Mouse (Mus musculus): ENCODE results near the gene 1700123K08Rik.
"Not testable (repeated sequence)": the region's sequence is repeated elsewhere in the genome, so short reads cannot be mapped to it uniquely, and the experiment has no call there.

Gene 1700123K08Rik

DNA sequence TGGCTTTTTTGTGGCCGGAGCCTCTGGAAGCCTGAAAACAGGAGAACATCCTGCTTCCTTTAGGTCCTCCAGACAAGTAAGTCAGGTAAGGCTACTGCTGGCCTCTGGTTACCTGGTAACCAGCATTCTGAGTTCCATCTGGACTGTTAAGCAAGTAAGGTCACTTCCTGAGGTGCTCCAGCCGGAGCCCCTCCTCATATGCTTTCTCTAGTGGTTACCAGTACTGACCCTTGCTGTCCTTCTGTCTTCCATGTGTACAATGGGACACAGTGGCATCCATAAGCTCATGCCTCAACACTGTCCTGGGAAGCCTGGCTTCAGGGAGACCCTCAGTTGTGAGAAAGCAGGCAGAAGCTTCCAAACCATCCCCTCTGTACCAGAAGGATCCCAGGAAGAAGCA is at the start of gene 1700123K08Rik:
Gene 1700123K08Rik (minus strand): TSS at position 101 of the 400 bp plus-strand sequence.
- DNase-seq, result not testable (repeated sequence)

DNA sequence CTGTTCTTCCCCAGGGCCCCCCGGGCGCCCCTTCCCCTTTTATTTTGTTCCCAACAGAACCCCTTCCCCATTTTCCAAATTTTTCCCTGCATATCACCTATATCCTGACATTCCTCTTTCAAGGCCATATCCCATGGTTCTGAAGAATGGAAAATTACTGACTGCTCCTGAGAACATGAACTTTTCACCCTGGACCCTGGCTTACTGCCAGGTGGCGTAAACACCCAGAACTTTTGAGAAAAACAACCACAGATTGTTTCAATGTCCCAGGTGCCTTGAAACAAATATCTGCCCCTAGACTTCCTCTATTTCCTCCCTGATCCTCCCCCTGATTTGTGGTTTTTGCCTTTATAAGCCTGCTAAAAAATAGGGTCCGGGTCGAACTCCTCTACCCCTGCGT is 22.9 kb upstream of the 1700123K08Rik start:
- DNase-seq, result no peak

DNA sequence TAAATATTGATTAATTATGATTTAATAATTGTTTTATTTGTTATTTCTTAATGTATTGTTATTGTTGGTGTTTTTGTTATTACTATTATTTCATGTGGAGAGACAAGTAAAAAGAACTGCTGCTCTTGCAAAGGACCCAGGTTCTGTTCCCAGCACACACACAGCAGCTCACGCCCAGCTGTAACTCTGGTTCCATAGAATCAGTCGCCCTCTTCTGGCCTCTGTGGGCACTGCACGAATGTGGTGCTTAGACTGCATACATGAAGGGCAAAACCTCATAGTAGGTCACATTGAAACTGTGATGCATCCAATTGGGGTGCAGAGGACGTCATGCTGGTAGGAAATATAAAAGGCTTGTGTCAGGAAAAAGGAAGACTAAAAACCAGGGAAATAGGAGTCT is 7.1 kb upstream of the 1700123K08Rik start:
- peak; percentile 37 for DNase-seq

DNA sequence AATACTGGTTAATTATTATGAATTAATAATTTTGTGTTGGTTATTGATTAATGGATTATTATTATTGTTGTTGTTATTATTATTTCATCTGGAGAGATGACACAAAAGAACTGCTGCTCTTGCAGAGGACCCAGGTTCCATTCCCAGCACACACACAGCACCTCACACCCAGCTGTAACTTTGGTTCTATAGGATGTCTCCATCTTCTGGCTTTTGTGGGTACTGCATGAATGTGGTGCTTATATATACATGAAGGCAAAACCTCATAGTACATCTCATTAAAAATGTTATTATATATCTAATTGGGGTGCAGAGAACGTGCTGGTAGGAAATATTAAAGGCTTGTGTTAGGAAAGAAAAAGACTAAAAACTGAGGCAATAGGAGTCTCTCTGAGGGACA is 11.8 kb downstream of the 1700123K08Rik start:
- DNase-seq, result no peak

DNA sequence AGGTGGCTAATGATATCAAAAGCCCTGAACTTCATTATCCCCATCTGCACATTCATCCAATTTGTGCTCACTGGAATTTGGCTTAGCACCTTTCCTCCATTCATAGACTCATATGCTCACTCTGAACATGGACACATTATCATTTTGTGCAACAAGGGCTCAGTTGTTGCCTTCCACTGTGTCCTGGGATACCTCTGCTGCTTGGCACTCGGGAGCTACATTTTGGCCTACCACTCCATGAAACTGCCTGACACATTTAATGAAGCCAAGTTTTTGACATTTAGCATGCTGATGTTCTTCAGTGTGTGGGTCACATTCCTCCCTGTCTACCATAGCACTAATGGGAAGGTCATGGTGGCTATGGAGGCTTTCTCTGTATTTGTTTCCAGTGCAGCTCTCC is 32.0 kb downstream of the 1700123K08Rik start:
- no peak for DNase-seq

Measured in lung, postnatal 10 days (tissue).